Mouse (Mus musculus): Measurements from ENCODE around the gene Crcp.

The Crcp gene

GRCm38 (mm10) chr5:130029142-130029897 is at the start of gene Crcp, which contains the start of gene Asl:
Gene Crcp, plus strand, starts transcription at chr5:130029290.
Gene Asl, minus strand, starts transcription at chr5:130029247.
- DNase-seq, result peak; percentile 85

DNA sequence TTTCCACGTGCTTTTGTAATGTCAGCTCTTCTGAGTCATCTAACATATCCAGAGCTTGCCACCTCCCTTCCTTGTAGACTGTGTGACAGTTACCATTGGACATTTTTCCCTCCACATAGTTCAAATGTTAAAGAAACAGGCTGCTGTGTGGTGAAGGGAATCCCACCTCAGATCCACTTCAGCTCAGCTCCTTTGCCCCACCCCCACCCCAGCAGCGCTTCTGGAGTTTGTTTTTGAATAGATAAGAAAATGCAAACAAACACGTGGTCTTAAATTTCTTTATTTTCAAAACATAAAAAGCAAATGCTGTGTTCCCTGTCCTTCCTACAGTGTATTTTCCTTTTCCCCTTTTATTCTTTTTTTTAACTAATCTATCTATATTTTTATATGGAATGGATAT is 48.9 kb upstream of the Crcp start:
- no peak for DNase-seq

DNA sequence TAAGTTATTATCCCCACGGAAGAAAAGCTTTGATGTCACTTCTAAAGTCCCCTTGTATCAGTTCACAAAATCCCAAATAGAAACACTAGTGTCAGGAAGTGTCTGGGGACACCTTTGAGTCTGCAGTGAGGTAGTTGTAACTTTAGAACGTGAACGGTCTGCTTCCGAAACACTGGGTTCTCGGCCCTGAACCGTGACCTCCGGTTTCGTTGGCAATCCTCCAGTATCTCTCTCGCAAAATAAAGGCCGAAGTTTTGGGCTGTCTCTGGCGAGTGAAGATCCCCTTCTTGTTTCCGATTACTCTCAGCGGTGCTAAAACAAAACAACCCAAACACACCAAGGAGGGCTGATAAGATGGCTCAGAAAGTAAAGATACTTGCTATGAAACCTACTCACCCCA is 39.7 kb upstream of the Crcp start:
- no peak for DNase-seq

DNA sequence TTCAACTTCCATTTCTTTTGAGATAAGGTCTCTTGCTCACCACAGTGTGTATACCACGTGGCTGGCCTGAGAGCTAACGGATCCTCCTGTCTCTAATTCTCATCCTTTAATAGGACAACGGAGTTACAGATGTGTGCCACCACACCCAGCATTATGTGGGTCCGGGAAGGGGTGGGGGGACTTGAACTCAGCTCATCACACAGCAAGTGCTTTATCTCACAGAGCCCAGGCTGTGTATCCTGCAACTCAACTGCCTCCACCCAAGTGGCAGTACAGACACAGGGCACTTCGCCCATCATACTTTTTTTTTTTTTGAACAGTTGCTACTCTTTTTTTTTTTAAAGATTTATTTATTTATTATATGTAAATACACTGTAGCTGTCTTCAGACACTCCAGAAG is 37.2 kb upstream of the Crcp start:
- DNase-seq, result no peak

- DNase-seq, result no peak
These were observed 35.7 kb upstream of the Crcp start for GRCm38 (mm10) chr5:129993374-129993773.

GRCm38 (mm10) chr5:129994989-129995388 is 34.1 kb upstream of the Crcp start:
- no peak for DNase-seq

- DNase-seq, result no peak
These were observed 31.4 kb upstream of the Crcp start for GRCm38 (mm10) chr5:129997700-129998099.

DNA sequence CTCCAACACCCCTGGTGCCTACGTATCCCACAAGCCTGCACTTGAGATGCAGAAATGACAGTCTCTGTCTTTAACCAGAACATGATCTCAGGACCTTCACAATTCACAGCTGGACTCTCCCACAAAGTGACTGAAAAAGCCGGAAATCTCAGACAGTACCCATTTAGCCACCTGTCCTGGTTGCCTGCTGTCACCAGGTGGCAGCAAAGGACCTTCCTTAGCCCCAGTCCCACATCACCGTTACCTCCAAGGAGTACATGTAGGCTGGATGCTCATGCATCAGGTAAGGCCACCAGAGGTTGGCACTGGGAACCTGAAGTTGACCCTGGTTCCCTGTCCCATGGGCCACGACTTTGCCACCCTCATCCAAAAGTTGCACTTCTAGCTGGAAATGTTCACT is 30.0 kb upstream of the Crcp start:
- peak; percentile 60 for DNase-seq

DNA sequence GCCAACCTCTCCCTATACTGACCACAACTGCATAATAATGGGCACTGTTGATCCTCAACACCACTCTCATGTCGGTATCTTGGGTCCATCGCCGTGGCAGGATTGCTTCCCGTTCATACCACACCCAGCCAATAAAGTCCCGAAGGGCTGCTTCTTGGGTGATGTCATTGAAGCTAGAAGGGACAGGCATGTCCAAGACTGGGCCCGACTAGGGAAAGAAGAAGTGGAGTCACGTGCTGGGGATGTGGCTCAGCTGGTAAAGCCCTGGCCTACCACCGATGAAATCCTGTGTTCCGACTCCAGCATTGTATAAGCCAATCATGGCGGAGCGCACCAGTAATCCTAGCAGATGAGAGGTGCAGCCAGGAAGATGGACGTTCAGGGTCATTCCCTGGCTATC is 28.4 kb upstream of the Crcp start:
- no peak for DNase-seq

- no peak for DNase-seq
These were observed 27.6 kb upstream of the Crcp start for GRCm38 (mm10) chr5:130001356-130001987.

GRCm38 (mm10) chr5:130002301-130003146 is 26.6 kb upstream of the Crcp start, which contains the start of gene Gusb:
Gene Gusb, minus strand, starts transcription at chr5:130003049.
- DNase-seq, result peak; percentile 61

DNA sequence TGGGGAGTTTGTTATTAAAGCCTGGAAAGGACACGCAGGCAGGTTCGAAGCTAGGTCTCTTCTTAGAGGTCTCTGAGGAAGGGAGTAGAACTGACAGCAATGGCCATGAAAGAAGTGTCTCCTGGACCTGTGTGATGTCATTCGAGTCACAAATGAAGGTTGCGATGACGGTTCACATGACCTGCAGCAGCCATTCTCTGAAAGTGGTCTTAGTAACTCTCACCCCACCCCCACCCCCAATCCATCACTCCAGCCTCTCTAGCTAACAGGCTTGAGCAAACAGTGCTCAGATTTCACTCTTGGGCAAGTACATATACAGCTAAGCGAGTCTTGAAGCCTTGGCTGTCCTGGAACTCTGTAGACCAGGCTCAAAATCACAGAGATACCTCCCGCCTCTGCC is 25.9 kb upstream of the Crcp start:
- DNase-seq, result no peak

DNA sequence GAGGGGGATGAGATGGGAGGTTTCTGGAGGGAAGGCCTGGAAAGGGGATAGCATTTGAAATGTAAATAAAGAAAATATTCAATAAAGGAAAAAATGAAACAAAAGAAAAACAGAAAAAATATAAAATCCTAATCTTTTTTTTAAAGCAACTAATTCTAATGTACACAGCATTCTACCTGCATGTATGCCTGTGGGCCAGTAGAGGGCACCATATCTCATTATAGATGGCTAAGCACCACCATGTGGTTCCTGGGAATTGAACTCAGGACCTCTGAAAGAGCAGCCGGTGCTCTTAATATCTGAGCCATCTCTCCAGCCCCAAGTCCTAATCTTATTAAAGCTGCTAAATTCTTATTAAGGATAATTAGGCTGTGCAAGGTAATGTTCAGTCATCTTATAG is 21.7 kb upstream of the Crcp start:
- no peak for DNase-seq

- DNase-seq, result no peak
These were observed 21.0 kb upstream of the Crcp start for GRCm38 (mm10) chr5:130008034-130008590.

GRCm38 (mm10) chr5:130009784-130010183 is 19.3 kb upstream of the Crcp start:
- no peak for DNase-seq

DNA sequence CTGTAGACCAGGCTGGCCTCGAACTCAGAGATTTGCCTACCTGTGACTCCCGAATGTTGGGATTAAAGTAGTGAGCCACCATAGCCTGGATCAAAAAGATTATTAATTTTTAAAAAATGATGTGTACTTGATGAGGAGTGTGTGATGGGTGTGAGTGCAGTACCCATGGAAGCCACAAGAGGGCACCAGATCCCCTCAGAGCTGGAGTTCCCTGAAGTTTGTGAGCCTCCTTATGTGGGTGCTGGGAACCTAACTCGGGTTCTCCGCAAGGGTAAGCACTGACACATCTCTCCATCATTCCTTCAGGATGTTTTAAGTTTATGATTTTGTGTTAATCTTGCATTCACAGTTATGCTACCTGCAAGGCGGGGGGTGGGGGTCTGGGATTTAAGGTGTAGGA is 18.1 kb upstream of the Crcp start:
- DNase-seq, result no peak

- no peak for DNase-seq
These were observed 14.0 kb upstream of the Crcp start for GRCm38 (mm10) chr5:130015104-130015503.

DNA sequence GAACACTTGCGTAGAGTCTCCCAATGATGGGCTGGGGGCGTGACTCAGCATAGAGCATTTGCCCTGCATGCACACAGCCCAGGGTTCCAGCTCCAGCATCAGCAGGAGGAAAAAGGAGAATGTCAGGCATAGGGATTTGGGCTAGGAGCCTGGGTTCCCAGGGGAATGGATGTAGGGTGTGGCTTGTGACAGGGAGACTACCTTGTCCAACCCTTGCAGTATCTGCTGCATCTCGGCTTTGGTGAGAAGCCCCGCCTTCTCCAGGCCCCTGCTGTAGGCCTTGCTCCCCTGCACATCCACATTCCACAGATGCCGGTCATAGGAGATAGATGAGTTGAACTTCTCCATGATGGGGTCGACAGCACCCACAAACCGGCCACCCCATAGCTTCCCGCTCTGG is 9.6 kb upstream of the Crcp start:
- DNase-seq, result no peak

- no peak for DNase-seq
These were observed 7.6 kb upstream of the Crcp start for GRCm38 (mm10) chr5:130021361-130021966.

- no peak for DNase-seq
These were observed 6.7 kb upstream of the Crcp start for GRCm38 (mm10) chr5:130022366-130022765.

- DNase-seq, result no peak
These were observed 5.9 kb upstream of the Crcp start for GRCm38 (mm10) chr5:130023067-130023766.

Measured in right cerebral cortex, postnatal 4 days (tissue).